Mouse (Mus musculus): ENCODE data around the gene Dffb. TPM values are rescaled to one million over a fixed set of nuclear protein-coding genes. Genes with fewer than 3 reads are reported as not detected.
A peak's percentile ranks its signal among the peaks of the same experiment; 100 is the strongest.

Gene Dffb
- total RNA-seq (2021) = 1 to 10 TPM; 3.7 to 4.9 TPM
- long read RNA-seq, experiment 1, partial matches to known transcripts = 0 of 3 reads
- long read RNA-seq, experiment 1, other reads (novel, unspliced or antisense) = 1 of 3 reads
- long read RNA-seq, experiment 2, partial matches to known transcripts = 1 of 6 reads
- long read RNA-seq, experiment 2, other reads (novel, unspliced or antisense) = 1 of 6 reads

GRCm38 (mm10) chr4:153974431-153975291 is at the start of gene Dffb, which contains the start of gene Cep104:
Dffb (minus strand) TSS chr4:153975126.
Cep104 (plus strand) TSS chr4:153975194.
- intact Hi-C loops (cut with DNase I) = loop anchor here (2.0 kb wide), 1 partner anchor 36 kb away; the partner anchor contains the start of gene Lrrc47
- DNase-seq = peak; percentile 95 to 97

GRCm38 (mm10) chr4:154023754-154024601 is 49.1 kb upstream of the Dffb start:
- intact Hi-C loops (cut with DNase I) = no loop called here
- no peak for DNase-seq

- no peak for DNase-seq
- intact Hi-C loops (cut with DNase I) = no loop called here
Measured at GRCm38 (mm10) chr4:154022844-154023243, 47.9 kb upstream of the Dffb start.

DNA sequence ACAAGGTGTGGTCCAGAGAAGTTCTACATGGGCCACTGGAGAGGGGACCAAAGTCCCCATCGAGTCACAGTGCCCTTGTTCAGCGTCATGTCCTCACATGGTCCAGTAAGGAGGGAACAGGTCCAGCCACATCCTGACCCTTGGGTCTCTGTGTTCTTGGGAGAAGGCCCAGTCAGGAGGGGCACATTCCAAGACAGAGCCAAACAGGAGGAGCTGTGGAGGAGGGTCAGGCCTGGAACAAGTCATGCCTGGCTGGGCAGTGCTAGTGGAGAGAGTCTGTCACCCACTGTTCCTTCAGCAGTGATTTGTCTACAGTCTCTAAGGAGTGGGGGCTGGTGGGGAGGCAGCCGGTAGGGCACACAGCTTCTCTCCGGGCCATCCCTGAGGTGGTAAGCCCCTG is 47.5 kb upstream of the Dffb start:
- intact Hi-C loops (cut with DNase I) = no loop called here
- peak; percentile 45 to 48 for DNase-seq

- intact Hi-C loops (cut with DNase I) = no loop called here
- no peak for DNase-seq
Measured at GRCm38 (mm10) chr4:154021432-154021831, 46.5 kb upstream of the Dffb start.

- peak; percentile 39 to 55 for DNase-seq
- intact Hi-C loops (cut with DNase I) = no loop called here
Measured at GRCm38 (mm10) chr4:154019571-154019970, 44.6 kb upstream of the Dffb start.

DNA sequence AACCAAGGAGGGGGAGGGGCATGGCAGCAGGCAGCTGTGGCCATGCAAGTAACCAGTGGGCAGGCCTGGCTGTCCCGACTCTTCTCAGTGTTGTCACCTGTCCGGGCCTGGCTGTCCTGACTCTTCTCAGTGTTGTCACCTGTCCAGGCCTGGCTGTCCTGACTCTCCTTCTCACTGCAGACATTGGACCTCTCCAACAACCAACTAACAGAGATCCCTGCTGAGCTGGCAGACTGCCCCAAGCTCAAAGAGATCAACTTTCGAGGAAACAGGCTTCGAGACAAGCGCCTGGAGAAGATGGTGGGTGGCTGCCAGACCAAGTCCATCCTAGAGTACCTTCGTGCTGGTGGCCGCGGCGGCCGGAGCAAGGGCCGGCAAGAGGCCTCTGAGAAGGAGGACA is 40.5 kb upstream of the Dffb start:
- intact Hi-C loops (cut with DNase I) = no loop called here
- no peak for DNase-seq

DNA sequence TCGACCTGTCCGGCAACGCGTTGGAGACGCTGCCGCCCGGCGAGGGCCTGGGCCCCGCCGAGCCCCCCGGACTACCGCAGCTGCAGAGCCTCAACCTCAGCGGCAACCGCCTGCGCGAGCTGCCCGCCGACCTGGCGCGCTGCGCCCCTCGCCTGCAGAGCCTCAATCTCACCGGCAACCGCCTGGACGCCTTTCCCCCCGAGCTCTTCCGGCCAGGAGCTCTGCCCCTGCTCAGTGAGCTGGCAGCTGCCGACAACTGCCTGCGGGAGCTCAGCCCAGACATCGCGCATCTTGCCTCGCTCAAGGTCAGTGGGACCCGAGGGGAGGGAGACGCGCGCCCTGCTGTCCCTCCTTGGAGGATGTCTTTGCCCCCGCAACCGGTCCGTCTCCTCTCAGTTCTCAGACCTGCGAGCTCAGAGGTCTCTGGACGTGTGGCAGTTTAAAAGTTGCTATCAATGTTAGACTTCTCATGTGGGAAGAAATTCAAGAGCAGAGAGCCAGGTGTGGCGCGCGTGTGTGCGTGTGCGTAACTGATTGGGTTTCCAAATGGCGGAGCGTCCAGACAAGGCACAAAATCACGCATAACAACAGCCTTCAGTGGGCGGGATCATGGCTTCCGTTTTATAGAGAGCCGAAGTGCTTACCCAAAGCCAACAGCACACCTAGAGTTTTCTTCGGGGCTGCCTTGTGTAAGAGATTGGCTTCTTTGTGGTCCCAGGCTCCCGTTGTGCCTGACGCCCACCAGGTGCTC is 37.4 kb upstream of the Dffb start:
- intact Hi-C loops (cut with DNase I) = no loop called here

GRCm38 (mm10) chr4:154011646-154012089 is 36.7 kb upstream of the Dffb start, which contains the start of gene Lrrc47:
Lrrc47 (plus strand) TSS chr4:154011731.
- peak; percentile 84 to 86 for DNase-seq
- intact Hi-C loops (cut with DNase I) = loop anchor here (2.0 kb wide), 1 partner anchor 37 kb away; the partner anchor contains the start of genes Cep104 and Dffb

More for the DNA sequence above, 37.4 kb upstream of the Dffb start:
- DNase-seq = peak in 1 of 2 experiments; percentile 21

GRCm38 (mm10) chr4:154010907-154011645 is 36.1 kb upstream of the Dffb start:
- intact Hi-C loops (cut with DNase I) = loop anchor here (2.0 kb wide), 1 partner anchor 36 kb away; the partner anchor contains the start of genes Cep104 and Dffb
- DNase-seq = no peak

DNA sequence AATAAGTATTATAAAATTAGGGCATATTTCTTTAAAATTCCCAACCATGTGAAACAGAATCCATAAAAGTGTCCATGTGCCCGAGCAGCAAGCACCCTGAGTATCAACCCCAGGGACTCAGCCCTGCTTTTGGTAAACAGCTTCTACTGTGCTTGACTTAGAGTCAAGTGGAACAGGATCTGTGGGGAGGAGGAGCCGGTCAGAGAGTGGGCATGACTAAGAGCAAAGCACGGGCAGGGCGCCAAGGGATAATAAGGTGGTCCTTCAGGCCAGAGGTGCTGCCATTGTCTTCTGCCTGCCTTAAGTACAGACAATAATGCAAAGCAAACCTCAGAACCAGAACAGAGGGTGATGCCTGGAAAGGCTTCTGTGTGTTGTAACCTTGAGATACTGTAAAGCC is 32.8 kb upstream of the Dffb start:
- DNase-seq = no peak
- intact Hi-C loops (cut with DNase I) = no loop called here

DNA sequence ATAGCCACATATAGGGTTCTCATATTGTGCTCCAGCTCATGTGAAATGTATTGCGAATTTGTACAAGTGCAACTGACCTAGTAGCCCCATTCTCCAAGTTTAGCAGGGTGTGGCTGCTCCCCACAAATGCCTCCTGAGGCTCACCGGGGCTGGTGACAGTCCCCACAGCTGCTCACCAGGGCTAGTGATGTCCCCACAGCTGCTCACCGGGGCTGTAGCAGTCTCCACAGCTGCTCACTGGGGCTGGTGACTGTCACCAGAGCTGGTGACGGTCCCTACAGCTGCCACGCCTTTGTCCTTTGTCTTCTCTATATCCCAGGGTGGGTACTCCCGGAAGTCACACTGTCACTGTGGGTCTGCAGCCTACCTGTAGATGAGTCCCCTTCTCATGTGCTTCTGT is 31.3 kb upstream of the Dffb start:
- DNase-seq = no peak

DNA sequence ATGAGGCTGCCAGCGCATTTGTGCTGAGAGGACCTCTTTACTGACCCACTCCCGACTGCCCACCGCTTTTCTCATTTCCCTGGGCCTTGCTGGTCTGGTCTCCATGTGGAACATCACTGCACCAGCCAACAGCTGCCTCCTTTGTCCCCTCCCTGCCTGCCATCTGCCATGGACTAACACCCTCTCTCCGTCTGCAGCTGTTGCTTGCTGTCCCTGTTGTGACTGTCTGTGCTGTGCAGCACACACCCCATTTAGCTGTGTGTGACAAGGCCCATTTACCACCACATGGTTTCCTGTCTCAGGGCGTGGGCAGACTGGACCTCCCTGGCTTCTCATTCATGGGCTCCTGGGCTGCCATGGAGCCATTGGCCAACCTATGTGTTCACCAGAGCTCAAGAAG is 30.6 kb upstream of the Dffb start:
- no peak for DNase-seq
- intact Hi-C loops (cut with DNase I) = no loop called here

More for the DNA sequence above, 31.3 kb upstream of the Dffb start:
- intact Hi-C loops (cut with DNase I) = no loop called here

GRCm38 (mm10) chr4:153993505-153993904 is 18.6 kb upstream of the Dffb start:
- DNase-seq = no peak
- intact Hi-C loops (cut with DNase I) = no loop called here

DNA sequence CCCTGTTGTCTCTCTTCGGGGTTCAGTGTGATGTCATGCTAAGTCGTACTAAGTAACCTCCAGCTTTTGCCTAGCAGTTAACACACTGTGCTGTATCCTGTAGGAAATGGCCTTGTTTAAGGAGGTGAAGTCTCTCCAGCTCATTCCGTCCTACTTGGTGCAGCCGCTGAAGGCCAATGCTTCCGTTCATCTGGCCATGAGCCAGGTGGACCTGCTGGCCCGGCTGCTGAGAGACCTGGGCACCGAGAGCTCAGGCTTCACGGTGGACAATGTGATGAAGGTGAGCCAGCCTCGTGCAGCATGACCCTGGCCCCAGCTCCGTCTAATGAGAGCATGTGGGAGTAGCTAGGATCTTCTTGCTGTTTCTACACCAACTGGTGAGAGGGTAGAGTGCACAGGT is 17.8 kb upstream of the Dffb start:
- intact Hi-C loops (cut with DNase I) = no loop called here
- DNase-seq = no peak

- no peak for DNase-seq
- intact Hi-C loops (cut with DNase I) = no loop called here
Measured at GRCm38 (mm10) chr4:153980470-153980869, 5.5 kb upstream of the Dffb start.

- intact Hi-C loops (cut with DNase I) = no loop called here
- DNase-seq = no peak
Measured at GRCm38 (mm10) chr4:153979243-153979642, 4.3 kb upstream of the Dffb start.

DNA sequence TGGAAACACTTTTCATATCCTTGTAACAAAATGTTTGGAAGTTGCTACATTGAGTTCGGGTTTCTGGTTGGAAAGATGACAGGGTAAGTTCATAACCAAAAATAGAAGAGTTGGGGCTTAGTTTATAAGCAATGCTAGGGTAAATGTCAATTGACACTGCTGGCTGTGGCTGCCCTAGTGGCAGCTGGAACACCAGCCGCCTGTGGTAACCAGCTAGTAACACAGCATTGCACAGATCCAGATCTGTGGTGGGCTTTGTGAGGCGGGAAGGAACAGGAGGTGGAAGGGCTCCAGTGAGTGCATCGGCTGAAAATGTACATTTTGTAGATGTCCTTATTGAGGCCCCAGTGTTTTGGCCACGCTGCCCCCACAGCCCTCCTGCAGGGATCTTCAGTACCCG is 842 bp upstream of the Dffb start:
- intact Hi-C loops (cut with DNase I) = loop anchor here (2.0 kb wide), 1 partner anchor 35 kb away; the partner anchor contains the start of gene Lrrc47
- no peak for DNase-seq

DNA sequence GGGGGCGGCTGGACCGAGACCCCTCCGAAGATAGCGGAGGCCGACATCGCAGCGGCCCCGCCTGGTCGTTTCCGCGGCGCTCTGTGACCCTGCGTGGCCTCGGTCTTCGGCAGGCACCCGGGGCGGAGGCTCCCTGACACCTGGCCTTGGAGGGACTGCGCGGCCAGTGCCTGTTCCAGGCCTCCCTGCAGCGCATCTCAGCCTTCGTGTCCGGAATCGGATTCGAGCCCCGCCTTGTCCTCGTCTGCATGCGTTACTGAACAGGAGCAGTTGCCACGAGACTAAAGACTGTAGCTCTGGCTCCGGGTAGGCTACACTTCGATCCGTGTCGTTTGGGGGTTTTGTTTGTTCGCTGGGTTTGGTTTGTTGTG is 351 bp upstream of the Dffb start:
- intact Hi-C loops (cut with DNase I) = loop anchor here (2.0 kb wide), 1 partner anchor 36 kb away; the partner anchor contains the start of gene Lrrc47
- DNase-seq = no peak

Measured in heart, postnatal 14 days (tissue).